Mouse (Mus musculus): ENCODE measurements around the gene Arfgap1. TPM values are rescaled to one million over a fixed set of nuclear protein-coding genes. Genes with fewer than 3 reads are reported as not detected.

Arfgap1 gene
- polyA plus RNA-seq, 1 experiment from 2014 or later: 18.8 TPM

- Histone ChIP-seq H3K4me1 (ENCODE audit: insufficient read depth) (no peaks in the 10 kb centered on the region), H3K9ac (replicated peaks) (no peak overlapping the region), H3K4me2 (ENCODE audit: low read depth, low read length) (no peak overlapping the region), H3K27me3 (ENCODE audit: insufficient read depth, low read length) (no peaks in the 10 kb centered on the region), H3K9me3 (ENCODE audit: low read length) (no peaks in the 10 kb centered on the region), H3K4me3 (ENCODE audit: low read depth, low read length) (no peak overlapping the region), H3K27ac (ENCODE audit: low read depth) (no peak overlapping the region), H3K36me3 (replicated peaks; ENCODE audit: insufficient read depth, low read length) (no peaks in the 10 kb centered on the region)
- TF ChIP-seq EP300 (IDR thresholded peaks at IDR 0.05; ENCODE audit: low read depth): no peak
- DNase-seq (no peak), ATAC-seq (no peak)
- 83% methylated on average over 3 of the region's 3 CpGs for whole genome bisulfite sequencing (ENCODE audit: insufficient replicate concordance)
Observed at GRCm38 (mm10) chr2:180988347-180988913, 21.4 kb downstream of the Arfgap1 start.

GRCm38 (mm10) chr2:180988948-180989347, 21.9 kb downstream of the Arfgap1 start:
- Histone ChIP-seq H3K4me3 (ENCODE audit: low read depth, low read length) (no peak overlapping the region), H3K9me3 (ENCODE audit: low read length) (no peaks in the 10 kb centered on the region), H3K9ac (replicated peaks) (no peak overlapping the region), H3K27me3 (ENCODE audit: insufficient read depth, low read length) (no peaks in the 10 kb centered on the region), H3K27ac (ENCODE audit: low read depth) (no peak overlapping the region), H3K36me3 (replicated peaks; ENCODE audit: insufficient read depth, low read length) (no peaks in the 10 kb centered on the region), H3K4me1 (ENCODE audit: insufficient read depth) (no peaks in the 10 kb centered on the region), H3K4me2 (ENCODE audit: low read depth, low read length) (no peak overlapping the region)
- no peak for ATAC-seq
- no peak for DNase-seq
- no peak for TF ChIP-seq CTCF (IDR thresholded peaks at IDR 0.05; ENCODE audit: low read depth)
- no peak for TF ChIP-seq EP300 (IDR thresholded peaks at IDR 0.05; ENCODE audit: low read depth)
- WGBS (ENCODE audit: insufficient replicate concordance): 65% methylated on average over 1 of the region's 1 CpGs

- Histone ChIP-seq H3K4me3 (ENCODE audit: low read depth, low read length) (no peak overlapping the region), H3K9ac (replicated peaks) (no peak overlapping the region), H3K27me3 (ENCODE audit: insufficient read depth, low read length) (no peaks in the 10 kb centered on the region), H3K36me3 (replicated peaks; ENCODE audit: insufficient read depth, low read length) (no peaks in the 10 kb centered on the region), H3K4me2 (ENCODE audit: low read depth, low read length) (no peak overlapping the region), H3K4me1 (ENCODE audit: insufficient read depth) (no peaks in the 10 kb centered on the region), H3K9me3 (ENCODE audit: low read length) (no peaks in the 10 kb centered on the region), H3K27ac (ENCODE audit: low read depth) (no peak overlapping the region)
- 63% methylated on average over 4 of the region's 4 CpGs for WGBS (ENCODE audit: insufficient replicate concordance)
- no peak for DNase-seq
- ATAC-seq: no peak
- TF ChIP-seq EP300 (IDR thresholded peaks at IDR 0.05; ENCODE audit: low read depth): no peak
- TF ChIP-seq CTCF (IDR thresholded peaks at IDR 0.05; ENCODE audit: low read depth): no peak
Observed at GRCm38 (mm10) chr2:180990347-180990746, 23.3 kb downstream of the Arfgap1 start.

GRCm38 (mm10) chr2:180994360-180994759, 27.3 kb downstream of the Arfgap1 start:
- Histone ChIP-seq H3K27ac (ENCODE audit: low read depth) (no peak overlapping the region), H3K9ac (replicated peaks) (no peak overlapping the region), H3K4me1 (ENCODE audit: insufficient read depth) (no peaks in the 10 kb centered on the region), H3K36me3 (replicated peaks; ENCODE audit: insufficient read depth, low read length) (no peaks in the 10 kb centered on the region), H3K9me3 (ENCODE audit: low read length) (no peaks in the 10 kb centered on the region), H3K4me2 (ENCODE audit: low read depth, low read length) (no peak overlapping the region), H3K4me3 (ENCODE audit: low read depth, low read length) (no peak overlapping the region), H3K27me3 (ENCODE audit: insufficient read depth, low read length) (no peaks in the 10 kb centered on the region)
- no peak for TF ChIP-seq EP300 (IDR thresholded peaks at IDR 0.05; ENCODE audit: low read depth)
- no peak for TF ChIP-seq CTCF (IDR thresholded peaks at IDR 0.05; ENCODE audit: low read depth)
- WGBS (ENCODE audit: insufficient replicate concordance): 73% methylated on average over 2 of the region's 2 CpGs
- DNase-seq (no peak), ATAC-seq (no peak)

GRCm38 (mm10) chr2:180995457-180995856, 28.4 kb downstream of the Arfgap1 start:
- no peaks in the 10 kb centered on the region for H3K9me3 ChIP-seq (ENCODE audit: low read length)
- TF ChIP-seq CTCF (IDR thresholded peaks at IDR 0.05; ENCODE audit: low read depth) (no peak), EP300 (IDR thresholded peaks at IDR 0.05; ENCODE audit: low read depth) (no peak)
- H3K4me1 ChIP-seq (ENCODE audit: insufficient read depth): no peaks in the 10 kb centered on the region
- H3K27me3 ChIP-seq (ENCODE audit: insufficient read depth, low read length): no peaks in the 10 kb centered on the region
- no peak for DNase-seq
- 85% methylated on average over 4 of the region's 4 CpGs for WGBS (ENCODE audit: insufficient replicate concordance)
- no peak overlapping the region for H3K4me3 ChIP-seq (ENCODE audit: low read depth, low read length)
- no peak overlapping the region for H3K9ac ChIP-seq (replicated peaks)
- no peak overlapping the region for H3K4me2 ChIP-seq (ENCODE audit: low read depth, low read length)
- ATAC-seq: no peak
- H3K27ac ChIP-seq (ENCODE audit: low read depth): no peak overlapping the region
- no peaks in the 10 kb centered on the region for H3K36me3 ChIP-seq (replicated peaks; ENCODE audit: insufficient read depth, low read length)

GRCm38 (mm10) chr2:180996436-180996835, 29.4 kb downstream of the Arfgap1 start:
- no peak overlapping the region for H3K9ac ChIP-seq (replicated peaks)
- no peak overlapping the region for H3K4me2 ChIP-seq (ENCODE audit: low read depth, low read length)
- H3K4me1 ChIP-seq (ENCODE audit: insufficient read depth): no peaks in the 10 kb centered on the region
- no peaks in the 10 kb centered on the region for H3K36me3 ChIP-seq (replicated peaks; ENCODE audit: insufficient read depth, low read length)
- no peak overlapping the region for H3K4me3 ChIP-seq (ENCODE audit: low read depth, low read length)
- DNase-seq (peak; percentile 34), ATAC-seq (0 out of 2 replicates have a peak, but pooled peaks have one; percentile 33)
- no peak overlapping the region for H3K27ac ChIP-seq (ENCODE audit: low read depth)
- H3K9me3 ChIP-seq (ENCODE audit: low read length): no peaks in the 10 kb centered on the region
- 6% methylated on average over 5 of the region's 5 CpGs for WGBS (ENCODE audit: insufficient replicate concordance)
- TF ChIP-seq CTCF (IDR thresholded peaks at IDR 0.05; ENCODE audit: low read depth) (peak; percentile 89), EP300 (IDR thresholded peaks at IDR 0.05; ENCODE audit: low read depth) (no peak)
- H3K27me3 ChIP-seq (ENCODE audit: insufficient read depth, low read length): no peaks in the 10 kb centered on the region

GRCm38 (mm10) chr2:180996905-180997304, 29.9 kb downstream of the Arfgap1 start:
- H3K9ac ChIP-seq (replicated peaks): no peak overlapping the region
- no peak overlapping the region for H3K4me2 ChIP-seq (ENCODE audit: low read depth, low read length)
- H3K4me1 ChIP-seq (ENCODE audit: insufficient read depth): no peaks in the 10 kb centered on the region
- TF ChIP-seq CTCF (IDR thresholded peaks at IDR 0.05; ENCODE audit: low read depth) (no peak), EP300 (IDR thresholded peaks at IDR 0.05; ENCODE audit: low read depth) (no peak)
- H3K27ac ChIP-seq (ENCODE audit: low read depth): no peak overlapping the region
- no peaks in the 10 kb centered on the region for H3K36me3 ChIP-seq (replicated peaks; ENCODE audit: insufficient read depth, low read length)
- H3K9me3 ChIP-seq (ENCODE audit: low read length): no peaks in the 10 kb centered on the region
- no peaks in the 10 kb centered on the region for H3K27me3 ChIP-seq (ENCODE audit: insufficient read depth, low read length)
- DNase-seq (no peak), ATAC-seq (no peak)
- H3K4me3 ChIP-seq (ENCODE audit: low read depth, low read length): no peak overlapping the region
- 68% methylated on average over 3 of the region's 3 CpGs for WGBS (ENCODE audit: insufficient replicate concordance)
